Mouse (Mus musculus) gonadal fat pad, adult 2 months (tissue): ENCODE data around the gene Snx29. TPM values are rescaled to one million over a fixed set of nuclear protein-coding genes. Genes with fewer than 3 reads are reported as not detected.

Experiments
- DNase-seq: peaks from one replicate; pipeline ENCODE4 v3.0.0-alpha.2; 2012; ENCODE audit warnings: low read depth
- polyA plus RNA-seq: library from polyadenylated mRNA; depleted of rRNA; stranded (reverse); fragments of >200 nt; gene quantifications from 2 replicates; pipeline ENCODE4 v1.2.3, GENCODE M21; 2012

Snx29 gene
- polyA plus RNA-seq, 1 experiment, result 5.6 TPM

DNA sequence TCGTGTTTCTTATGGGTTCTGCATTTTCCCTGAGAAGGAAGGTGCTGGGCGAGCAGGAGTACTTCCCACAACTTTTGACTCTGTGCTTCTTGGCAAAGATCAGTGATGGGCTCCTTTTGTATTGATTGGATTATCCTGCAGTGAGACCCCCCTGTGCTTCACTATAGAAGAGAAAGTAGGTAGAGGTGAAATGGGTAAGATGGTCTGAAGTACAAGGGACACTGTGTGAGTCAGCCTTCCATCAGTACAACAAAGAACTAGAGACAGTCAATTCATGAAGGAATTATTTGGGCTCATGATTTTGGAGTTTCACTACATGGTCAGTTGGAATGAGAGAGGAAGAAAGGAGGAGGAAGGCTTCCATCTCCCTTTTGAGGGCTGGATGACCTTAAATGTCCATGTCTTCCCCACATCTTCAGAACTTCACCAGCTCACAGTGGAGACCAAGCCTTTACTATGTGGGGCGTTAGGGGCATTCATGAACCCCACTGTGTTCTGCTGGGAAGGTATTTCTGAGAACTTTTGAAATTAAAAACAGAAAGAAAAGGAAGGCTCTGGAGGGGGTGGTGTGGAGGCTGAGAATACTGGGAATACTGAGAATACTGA, 363.1 kb downstream of the Snx29 start:
- DNase-seq, result no peak

DNA sequence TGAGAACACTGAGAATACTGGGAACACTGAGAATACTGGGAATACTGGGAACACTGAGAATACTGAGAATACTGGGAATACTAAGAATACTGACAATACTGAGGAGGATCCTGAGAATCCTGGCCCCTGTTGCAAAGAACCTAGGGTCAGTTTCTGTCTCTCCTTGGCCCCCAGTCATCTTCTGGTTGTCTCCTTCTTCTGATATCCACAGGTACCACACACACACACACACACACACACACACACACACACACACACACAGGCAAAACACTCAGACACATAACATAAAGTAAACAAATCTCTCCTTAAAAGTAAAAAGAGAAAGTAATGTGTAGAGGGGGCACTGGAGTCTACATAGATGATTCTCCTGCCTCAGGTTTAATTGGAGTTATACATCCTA, 365.1 kb downstream of the Snx29 start:
- no peak for DNase-seq

DNA sequence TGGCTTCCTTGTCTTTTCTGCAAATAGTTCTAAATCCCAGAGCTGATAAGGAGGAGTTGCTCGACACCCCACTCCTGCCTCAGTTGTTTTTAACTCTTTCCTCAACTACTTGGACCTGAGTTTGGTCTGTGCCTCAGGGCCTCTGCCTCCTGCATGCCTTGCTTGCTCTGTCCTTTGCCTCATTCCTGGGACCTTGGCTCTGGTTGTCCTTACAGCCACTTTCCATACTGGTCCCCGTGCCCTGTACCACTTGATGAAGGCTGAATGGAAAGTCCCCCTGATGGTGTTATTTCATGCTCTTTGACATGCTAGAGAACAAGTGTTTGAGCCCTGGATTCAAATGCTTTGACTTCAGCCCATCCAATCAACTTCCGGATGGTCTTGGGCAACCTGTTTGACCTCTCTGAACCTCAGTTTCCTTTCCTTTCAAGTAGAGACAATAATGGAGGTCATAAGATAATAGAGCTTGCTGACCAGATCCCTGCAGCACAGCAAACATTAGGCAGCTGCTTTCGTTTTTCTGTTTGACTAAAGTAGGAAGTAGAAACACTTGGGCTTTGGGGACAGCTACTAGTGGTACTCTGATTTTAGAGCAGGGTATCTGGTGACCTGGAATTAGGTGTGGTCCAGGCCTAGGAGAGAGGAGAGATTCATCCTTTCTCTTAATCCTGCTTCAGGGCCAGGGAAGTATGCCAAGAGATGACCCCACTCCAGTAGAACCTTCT, 365.7 kb downstream of the Snx29 start:
- no peak for DNase-seq

DNA sequence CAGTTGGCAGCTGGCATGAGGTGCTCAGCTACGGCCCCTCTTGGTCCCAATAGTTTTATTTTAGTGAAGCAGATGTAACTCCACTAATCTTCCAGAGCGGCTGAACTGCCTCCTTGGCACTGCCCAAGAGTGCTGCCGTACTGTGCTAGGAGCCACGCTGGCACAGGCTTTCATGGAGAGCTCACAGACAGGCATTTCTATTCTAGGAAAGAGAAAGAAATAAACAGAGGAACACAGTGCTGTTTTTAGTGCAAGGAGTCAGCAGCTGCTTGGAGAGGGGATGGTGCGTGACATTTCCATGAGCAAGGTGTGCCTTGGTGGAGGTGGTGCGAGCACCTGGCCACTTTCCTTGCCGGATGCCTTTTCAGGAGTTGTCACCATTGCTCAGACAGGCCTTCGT, 367.4 kb downstream of the Snx29 start:
- no peak for DNase-seq

DNA sequence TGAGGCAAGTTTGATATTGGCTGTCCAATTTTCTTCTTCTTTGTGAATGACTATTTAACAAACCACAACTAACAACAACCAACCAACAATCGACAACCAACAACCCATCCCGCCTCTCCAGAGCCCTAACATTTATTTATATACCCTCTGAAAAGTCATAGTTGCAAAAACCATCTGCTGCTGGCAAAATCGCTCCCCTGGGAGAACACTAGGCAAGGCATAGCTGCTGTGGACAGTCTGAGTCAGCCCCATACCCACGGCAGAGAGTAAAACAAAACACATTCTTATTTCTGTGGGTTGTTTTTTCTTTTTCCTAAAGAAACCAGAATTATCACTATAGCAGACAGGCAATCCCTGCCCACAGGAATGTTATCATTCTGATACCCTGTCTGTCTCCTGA, 368.0 kb downstream of the Snx29 start:
- DNase-seq, result no peak

DNA sequence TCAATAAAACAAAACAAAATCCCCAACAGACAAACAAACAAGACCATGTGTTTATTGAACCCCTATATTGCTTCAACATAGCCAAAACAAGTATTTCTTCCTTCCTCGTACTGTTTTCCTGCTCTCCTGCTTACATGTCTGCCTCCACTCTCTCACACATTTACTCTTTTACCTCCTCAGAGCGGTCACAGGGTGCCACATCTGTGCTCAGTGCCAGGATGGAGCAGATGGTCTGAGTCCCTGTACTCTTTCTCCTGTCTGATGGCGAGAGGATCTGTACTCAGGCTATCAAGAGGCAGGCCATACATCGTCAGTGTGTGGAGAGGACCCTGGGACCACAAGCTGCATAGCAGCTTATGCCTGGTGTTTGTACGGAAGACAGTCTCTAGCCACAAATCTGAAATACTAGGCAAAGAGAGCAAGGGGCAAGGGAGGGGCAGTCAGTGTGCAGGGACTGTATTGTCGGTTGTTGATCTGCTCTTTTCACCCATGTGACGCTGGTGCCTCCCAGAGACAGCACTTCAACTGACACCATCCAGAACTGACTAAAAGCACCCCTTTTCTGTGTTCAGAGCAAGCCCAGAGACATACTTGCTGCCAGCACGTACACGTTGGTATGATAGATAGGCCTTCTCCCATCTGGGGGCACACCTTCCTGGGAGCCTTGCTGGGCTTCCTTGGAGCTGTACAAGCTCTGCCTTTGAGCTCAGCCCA, 368.9 kb downstream of the Snx29 start:
- no peak for DNase-seq

DNA sequence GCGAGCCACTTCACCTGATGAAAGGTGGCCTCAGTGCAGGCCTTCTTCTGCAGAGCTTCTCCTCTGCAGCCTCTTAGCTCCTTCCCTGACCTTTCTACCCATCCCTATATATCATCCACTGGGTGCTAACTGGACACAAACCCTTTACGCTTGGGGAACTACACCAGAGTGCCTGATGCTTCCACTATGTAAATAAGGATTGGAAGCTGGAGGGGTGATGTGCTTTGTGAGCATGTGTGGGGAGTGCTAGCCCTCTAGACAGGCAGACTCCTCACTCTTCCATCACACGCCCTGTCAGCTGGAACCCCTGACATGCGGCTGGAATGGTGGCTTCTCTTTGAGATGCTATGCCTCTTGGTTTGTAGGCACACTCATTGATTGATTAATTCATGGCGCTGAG, 370.0 kb downstream of the Snx29 start:
- no peak for DNase-seq

DNA sequence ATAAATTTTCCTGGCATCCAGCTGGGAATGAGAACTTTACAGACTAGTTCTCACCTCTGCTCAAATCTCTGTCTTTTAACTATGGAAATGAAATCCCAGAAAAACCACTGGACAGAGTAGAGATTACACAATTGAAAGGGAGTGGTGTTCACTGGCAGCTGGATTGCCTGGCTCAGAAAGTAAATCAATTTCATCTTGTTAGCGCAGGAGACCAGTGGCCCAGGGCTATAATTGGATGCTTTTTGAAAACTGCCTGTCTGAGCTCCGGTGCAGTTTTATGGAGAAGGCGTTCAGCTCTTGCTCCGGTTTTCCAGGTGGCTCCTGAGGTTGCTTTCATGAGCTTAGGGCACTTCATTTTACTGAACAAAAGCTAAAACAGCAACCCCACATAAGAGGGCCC, 371.7 kb downstream of the Snx29 start:
- DNase-seq, result no peak

DNA sequence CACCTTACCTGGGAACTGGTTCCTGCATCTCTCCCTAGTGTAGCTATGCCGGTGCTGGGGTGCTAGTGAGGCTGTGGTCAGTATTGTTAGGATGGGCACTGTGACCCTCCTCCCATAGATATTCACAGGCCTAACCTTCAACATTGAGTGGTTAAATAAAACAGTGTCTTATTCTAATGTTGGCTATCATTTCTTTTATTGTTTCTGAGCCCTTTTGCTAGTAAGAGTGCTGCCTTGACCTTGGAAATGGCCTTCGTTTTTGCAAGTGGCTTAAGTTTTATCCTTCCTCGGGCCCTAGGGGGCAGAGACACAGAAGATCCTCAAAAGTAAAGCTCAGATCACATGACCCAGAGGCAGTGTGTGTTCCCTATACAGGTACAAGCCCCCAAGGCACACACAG, 374.1 kb downstream of the Snx29 start:
- DNase-seq, result no peak

DNA sequence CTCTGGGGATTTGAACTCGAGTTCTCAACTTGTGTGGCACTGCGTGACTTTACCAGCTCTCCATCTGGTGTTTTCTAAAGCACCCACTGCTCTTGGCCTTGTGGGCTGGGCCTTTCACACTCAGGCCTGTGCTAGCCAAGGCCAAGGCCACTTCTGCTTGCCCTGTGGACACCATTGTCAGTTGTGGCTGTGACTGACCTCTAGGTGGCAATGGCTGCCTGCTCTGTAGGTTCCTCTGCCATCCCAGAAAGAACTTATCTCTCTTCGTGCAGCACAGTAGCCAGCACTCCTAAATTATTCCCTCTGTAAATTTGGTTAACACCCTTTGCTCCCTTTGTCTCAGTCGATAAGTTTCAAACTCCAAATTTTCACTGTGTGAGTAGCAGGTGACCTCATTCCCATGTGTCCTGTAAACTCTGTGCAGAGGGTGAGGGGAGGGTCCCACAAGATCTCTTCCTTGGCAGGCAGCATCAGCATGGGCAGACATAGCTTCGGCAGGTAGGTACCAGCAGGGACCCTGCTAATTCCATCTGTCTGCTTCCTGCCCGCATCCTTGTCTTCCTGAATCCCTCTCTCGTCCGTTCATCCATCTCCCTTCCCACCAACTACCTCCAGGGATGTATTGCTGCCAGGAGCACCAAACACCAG, 375.1 kb downstream of the Snx29 start:
- no peak for DNase-seq

DNA sequence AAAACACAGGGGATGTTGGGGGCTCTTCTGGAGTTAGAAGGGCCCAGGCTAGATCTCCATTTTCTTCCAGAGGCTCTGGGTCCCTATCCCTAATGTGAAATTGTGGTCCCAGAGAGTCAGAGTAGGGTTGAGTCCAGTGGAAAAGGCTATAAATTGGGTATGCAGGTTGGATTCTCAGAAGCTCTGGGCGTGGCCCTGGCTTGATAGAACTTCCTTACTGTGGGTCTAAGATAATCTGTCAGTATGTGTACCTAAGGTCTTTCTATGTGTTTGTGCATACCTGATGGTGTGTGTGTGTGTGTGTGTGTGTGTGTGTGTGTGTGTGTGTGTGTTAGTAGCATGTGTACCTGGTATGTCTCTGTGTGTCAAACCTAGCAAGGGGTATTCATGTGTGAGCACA, 378.9 kb downstream of the Snx29 start:
- no peak for DNase-seq

DNA sequence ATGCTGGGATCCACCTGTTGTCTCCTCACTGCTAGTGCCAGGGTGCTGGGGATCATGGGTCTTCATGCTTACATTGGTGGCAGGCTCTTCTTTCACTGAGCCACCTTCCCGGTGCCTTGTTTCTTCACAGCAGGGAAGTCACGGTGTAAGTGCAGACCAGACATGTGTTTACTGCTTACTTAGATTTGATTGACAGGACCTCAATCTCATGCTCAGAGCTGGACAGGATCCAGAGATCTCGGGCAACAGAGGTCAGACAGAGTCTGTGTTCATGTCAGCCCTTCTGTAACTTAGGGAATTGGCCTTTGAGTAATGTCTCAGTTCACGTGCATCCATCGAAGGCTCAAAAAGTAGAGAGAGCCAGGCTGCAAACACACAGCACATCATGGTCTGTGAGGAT, 381.4 kb downstream of the Snx29 start:
- no peak for DNase-seq

DNA sequence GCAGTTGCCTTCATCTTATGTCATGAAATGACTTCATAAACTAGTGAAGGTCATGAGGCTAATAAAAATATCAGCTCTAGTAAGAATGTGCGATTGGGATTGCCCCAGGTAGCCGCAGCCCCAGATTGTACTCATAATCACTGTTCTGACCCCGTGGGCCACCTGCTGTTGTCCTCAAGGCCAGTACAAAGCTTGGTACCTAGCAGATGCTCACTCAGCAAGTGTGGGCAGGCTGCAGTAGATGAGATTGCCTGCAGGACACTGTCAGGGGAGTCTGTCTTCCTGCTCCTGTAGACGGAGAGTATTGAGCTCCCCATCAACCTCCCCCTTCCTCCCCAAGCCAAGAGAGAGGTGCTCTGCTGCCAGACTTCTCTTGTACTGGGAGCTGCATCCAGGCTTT, 382.7 kb downstream of the Snx29 start:
- DNase-seq, result no peak

DNA sequence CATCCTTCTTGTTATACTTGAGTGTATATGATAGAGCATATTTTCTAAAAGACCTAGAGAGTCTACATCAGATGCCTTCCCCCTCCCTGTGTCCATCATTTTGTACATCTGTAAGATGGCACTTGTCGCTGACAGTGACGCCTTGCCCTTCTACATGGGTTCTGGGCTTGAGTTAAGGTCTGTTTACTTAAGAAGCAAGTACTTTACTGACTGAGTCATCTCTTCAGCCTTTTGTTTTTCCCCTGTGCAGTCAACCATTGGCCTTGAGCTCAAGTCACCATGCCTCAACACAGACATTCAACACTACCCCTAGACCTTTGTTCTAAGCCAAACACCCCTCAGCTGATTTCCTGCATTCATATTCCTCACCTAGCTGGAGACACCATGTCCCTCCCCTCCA, 385.4 kb downstream of the Snx29 start:
- no peak for DNase-seq

DNA sequence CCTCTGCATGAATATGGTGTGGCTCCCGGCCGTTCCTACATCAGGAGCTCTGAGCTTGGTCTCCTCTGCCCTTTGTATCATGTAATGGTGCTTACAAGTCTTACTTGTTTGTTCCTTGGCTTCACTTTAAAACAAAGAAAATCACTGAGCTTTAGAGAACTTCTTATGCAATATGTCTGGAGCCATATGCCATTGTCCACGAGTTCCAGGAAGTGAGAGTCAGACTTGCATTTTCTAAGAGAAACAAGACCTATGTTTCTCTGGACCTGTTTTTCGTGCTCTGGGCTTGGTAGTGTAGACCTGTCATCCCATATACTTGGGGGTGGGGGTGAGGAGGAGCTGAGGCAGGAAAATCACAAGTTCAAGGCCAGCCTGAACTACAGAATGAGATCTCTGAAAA, 386.7 kb downstream of the Snx29 start:
- DNase-seq, result no peak

DNA sequence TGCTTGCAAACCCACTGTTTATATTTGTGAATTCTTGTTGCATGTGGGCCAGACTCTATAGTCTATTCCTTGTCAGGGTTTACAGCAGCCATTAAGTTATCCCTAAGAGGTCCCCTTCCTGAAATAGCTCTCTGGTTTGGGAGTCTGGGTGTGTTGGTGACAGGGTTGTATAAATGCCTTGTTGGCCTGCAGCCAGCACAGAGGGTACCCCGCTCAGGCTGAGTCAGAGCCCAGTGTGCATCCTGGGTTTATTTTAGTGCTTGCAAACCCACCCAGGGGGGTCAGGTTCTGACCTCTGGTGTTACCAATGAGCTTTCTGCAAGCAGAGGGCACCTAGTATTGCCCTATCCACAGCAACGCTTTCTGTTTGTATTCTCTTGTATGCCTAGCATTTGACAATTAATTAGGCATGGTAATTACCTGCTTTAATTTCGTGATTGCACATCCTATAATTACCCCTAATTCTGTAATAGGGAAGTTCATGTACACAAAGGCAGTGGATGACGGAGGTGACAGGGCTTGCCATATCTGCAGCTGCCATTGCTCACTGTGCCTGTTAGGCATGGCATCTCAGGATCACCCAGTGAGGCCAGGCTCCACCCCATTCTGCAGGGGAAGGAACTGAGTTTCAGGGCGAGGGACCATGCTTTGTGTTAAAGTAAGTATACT, 387.4 kb downstream of the Snx29 start:
- no peak for DNase-seq

DNA sequence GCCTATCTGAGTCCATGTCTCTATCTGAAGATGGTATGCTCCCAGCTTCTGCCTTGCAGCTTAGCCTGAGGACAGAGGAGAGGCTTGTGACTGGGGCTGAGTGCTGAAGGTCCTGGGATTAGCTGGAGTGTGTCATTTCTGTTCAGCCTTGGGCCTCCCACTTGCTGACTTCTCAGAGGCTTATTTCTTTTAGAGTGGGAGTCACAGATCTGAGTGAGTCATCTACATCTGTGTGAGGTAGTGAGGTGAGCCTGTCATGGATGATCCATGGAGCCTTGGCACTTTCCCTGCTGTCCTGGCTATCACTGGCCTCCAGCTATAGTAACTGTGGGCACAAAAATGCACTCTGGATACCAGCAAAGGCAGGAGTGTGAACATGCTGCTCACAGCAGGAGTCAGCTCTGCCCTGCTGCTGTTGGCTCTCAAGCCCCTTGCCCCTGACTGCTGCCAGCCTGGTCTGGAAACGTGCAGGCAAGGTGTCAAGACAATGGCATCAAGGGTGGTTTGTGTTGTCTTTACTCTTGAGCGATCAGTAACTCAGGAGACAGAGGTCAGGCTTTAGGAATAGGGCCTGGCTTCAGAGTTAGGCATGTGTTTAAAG, 390.7 kb downstream of the Snx29 start:
- DNase-seq, result no peak

DNA sequence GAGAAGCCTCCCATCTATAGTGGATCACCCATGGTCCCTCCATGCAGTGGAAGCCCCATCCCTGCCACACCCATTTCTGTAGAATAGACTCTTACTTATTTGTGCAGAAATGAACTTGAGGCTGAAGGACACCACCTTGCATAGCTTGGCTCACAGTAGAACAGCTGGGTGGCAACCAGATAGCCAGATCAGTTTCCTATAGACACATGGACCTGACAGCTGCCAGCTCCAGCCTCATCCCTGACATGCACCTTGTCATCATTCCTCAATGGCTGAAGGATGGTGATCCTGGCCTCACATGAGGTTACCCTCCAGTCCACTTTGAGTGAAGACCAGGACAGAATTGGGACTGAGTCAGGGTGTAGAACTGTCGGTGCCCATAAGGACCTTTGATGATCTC, 394.2 kb downstream of the Snx29 start:
- DNase-seq, result no peak

DNA sequence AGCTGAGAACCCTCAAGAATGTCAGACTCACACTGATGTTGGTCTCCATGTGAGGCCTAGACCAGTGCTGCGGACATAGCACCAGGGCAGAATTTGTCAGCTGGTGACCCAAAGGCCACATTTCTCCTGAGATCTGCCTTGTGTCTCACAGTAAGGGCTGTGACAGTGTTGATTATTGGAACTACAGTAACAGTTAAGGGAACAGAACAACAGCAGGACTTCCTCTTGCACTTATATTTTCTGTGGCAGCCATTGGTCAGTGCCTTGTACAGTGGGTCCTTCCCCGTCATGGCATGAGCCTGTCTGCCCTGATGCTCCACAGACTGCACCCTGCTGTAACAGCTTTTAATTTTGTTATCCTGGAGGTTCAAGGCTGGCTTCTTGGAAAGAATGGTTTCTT, 403.2 kb downstream of the Snx29 start:
- no peak for DNase-seq

DNA sequence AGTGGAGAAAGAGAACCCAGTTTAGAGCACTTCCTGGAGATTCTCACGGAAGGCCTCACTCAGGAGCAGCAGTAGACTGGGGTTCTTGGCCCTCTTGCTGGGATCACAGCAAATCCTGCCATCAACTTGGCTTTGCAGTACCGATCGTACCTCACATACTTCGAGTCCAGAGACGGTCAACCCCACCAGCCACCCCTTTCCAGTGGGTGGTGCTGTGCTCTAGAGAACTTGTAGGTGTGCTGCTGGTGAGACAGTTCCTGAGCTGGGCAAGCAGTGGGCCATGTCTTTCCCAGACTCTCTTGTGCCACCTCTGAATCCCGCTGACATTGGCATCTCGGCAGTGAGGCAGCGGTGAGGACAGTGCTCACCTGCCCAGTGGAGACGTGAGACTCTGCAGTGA, 404.6 kb downstream of the Snx29 start:
- DNase-seq, result no peak

DNA sequence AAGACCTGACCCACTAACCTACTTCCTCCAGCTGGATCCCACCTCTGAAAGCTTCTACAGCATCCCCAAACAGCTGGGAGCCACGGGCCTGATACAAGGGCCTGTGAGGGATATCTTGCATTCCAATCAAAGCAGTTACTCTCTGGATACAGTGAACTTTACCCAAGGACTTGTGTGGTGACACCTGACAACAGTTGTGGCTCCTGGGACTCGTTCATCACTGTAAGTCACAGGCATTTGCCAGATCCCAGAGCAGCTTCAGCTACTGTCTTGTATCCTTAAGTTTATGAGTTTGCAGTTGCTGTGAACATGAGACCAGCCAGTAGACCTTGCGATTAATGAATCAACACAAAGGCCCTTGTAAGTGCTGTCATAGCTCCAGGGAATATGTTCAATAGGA, 405.4 kb downstream of the Snx29 start:
- no peak for DNase-seq

DNA sequence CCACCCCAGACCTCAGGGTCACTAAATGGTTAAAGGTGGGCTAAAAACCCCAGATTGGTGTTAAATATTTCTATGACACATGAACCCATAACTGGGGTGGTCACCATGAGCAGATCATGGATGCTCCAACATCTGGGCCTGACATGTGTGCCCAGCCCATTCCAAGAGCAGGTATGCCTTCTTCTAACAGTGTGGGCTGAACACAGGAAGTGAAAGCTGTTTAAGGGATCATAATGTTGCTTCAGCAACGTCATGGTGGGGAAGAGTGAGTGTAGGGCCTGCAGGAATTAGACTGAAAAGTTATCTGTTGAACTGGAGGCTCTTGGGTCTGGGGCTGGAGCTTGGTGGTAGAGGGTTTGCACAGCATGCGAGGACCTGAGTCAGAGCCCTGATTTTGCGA, 405.9 kb downstream of the Snx29 start:
- no peak for DNase-seq
